Mouse (Mus musculus): ENCODE data around the gene Gpx2. TPM values are rescaled to one million over a fixed set of nuclear protein-coding genes. Genes with fewer than 3 reads are reported as not detected.

The Gpx2 gene
- total RNA-seq, 2 experiments from 2014 or later: not detected

DNA sequence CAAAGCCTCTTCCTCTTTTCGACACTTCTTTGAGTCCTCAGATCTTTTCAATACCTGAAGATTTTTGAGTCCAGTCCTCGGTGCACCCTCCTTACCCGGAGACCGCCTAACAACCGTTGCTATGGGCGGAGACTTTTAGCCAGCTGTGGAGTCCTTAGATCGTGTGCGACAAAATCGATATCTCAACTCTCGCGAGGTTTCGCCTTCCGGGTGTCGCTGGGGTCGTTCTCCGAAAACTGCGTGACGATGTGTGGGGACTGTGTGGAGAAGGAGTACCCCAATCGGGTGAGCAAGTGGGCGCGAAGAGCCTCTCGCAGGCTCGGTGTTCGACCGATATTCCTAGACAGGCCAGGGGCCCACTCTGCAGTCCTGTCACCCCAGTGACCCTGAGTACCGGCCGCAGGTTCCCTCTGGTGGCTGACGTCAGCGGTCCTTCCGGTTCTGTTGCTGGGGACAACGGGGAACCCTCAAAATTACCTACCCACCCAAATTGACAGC, 30.0 kb downstream of the Gpx2 start, which contains the start of the genes Churc1 and Fntb:
TSS of gene Churc1 (plus strand) at position 185 of the 498 bp plus-strand sequence.
TSS of gene Fntb (plus strand) at position 236 of the 498 bp plus-strand sequence.
- DNase-seq (ENCODE audit: low spot score in 2 of 2): peak; percentile 79 to 86

DNA sequence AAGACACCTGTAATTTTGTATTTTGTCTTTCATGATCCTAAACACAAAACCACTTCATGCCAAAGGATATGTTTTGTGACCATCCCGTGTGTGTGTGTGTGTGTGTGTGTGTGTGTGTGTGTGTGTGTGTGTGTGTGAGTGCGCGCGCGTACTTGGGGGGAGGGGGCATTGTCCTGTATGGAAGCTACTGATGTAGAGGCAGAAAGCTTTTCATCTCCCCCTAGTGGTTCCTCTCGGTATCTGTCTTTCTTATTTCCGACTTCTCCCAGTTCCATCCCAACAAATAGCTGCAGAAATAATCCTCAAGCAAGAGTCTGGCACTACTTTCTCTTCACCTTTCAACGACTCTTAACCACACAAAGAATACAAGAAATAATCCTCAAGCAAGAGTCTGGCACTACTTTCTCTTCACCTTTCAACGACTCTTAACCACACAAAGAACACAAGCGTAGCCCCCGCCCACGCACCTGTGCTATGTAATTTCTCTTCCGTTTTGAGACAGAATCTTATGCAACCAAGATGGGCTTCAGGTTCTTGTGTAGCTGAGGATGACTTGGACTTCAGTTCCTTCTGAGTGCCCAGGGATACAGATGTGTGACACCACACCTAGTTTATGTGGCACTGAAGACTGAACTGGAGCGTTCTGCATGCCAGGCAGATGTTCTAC, 42.6 kb downstream of the Gpx2 start:
- DNase-seq (ENCODE audit: low spot score in 2 of 2): no peak

DNA sequence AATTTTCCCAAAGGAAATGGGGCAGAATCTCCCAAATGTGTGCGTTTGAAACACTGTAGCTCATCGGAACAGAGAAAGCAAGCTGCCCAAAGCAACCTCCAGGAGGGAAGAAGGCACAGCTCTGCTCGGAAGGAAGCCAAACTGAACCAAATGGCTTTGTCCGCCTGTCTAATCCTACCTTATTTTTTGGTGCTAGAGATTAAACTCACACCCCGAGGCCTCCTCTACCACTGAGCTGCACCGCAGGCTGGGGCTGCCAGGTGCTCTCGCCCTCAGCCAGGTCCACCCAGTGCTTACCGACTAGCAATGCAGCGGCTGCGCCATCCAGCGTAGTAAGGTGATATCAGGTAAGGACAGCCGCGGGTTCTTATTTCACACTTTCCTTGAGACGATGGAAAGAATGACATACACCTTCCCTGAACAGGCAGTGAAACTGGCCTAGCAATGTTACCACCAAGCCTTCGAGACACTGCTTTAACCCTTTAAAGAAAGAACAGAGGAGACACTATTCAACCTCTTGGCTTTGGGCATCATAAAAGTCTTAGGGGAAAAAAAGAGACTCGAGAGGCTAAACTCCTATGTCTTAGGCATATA, 44.4 kb downstream of the Gpx2 start:
- no peak for DNase-seq (ENCODE audit: low spot score in 2 of 2)

Other genes with a start within 250 kb of the Gpx2 start
- 10 to 100 TPM in 1 of 2 experiments, 1 to 10 TPM in 1; 9.8 to 51.4 TPM for gene Sptb, start 85.0 kb downstream of the Gpx2 start, total RNA-seq (2021)
- gene Churc1, start 30.0 kb downstream of the Gpx2 start, total RNA-seq (2021): 10 to 100 TPM; 74.5 to 78.6 TPM
- 10 to 100 TPM; 12.8 to 14.9 TPM for gene Fntb, start 30.0 kb downstream of the Gpx2 start, total RNA-seq (2021)
- gene Rab15, start 27.4 kb upstream of the Gpx2 start, total RNA-seq (2021): 1 to 10 TPM; 2.3 to 2.5 TPM
- 10 to 100 TPM; 70.1 to 70.8 TPM for gene Max, start 166.6 kb upstream of the Gpx2 start, total RNA-seq (2021)

All from adrenal gland, adult 18-20 months (tissue).